Mouse (Mus musculus): Measurements from ENCODE around the gene Spem2.

DNA sequence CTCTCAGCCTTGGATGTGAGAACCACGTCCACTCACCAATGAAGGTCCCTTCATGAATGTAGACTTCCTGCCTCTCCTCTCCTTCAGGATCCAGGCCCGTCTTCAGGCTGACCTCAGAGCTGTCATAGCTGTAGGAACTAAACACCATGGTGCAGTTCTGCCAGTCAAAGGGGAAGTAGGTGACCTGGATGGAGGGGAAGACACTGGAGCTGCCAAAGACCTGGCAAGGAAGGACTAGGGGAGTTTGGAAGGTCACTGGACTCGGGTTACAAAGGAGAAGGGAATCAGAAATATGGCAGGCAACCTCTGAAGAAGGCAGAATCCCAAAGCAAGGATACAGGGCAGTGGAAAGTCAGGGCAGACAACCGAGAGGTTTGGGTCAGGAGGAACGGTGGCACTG, 24.8 kb downstream of the Spem2 start:
- TF ChIP-seq CTCF (IDR thresholded peaks at IDR 0.05; ENCODE audit: insufficient read depth, low read length) (no peak), POLR2A (IDR thresholded peaks at IDR 0.05; ENCODE audit: borderline replicate concordance, extremely low read depth, low read depth, low read length) (no peak)

All from lung, adult 2 months (tissue).